Mouse (Mus musculus): Measurements from ENCODE around the gene 1700023F06Rik. TPM values are rescaled to one million over a fixed set of nuclear protein-coding genes. Genes with fewer than 3 reads are reported as not detected.

1700023F06Rik gene
- total and polyA plus RNA-seq, 3 experiments = not detected

DNA sequence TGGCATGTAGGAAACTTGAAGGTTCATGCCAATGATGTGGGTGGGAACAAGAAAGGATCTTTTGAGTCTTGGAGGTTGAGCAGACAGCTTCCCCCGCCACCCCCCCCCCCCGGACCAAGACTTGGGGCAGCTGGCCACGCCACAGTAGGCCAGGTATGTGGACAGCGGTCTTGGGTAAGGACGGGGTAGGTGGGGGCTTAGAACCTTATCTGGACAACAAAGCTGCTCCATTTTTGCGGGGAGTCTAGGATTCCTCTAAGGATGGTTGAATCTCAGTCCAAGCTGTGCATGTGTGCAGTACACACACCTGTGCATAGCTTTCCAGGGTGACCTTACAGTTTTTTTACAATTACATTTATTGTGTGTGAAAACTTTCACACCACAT lies 10.2 kb upstream of the 1700023F06Rik start:
- H3K9me3 ChIP-seq (replicated peaks; ENCODE audit: low read length) = peaks cover 5% of the 10 kb centered on the region
- peak overlapping the region in 1 of 3 experiments; percentile 56 for H3K4me3 ChIP-seq (replicated peaks in 1 of 3; ENCODE audit: low read depth in 2 of 3, low read length in 2 of 3, poor library complexity in 1 of 3)
- peaks cover 26 to 41% of the 10 kb centered on the region in 2 experiments for H3K36me3 ChIP-seq (replicated peaks in 1 of 2; ENCODE audit: control insufficient read depth in 1 of 2, insufficient read depth in 1 of 2, low read length in 1 of 2)
- no peak overlapping the region for H3K27ac ChIP-seq (ENCODE audit: insufficient read depth, low read depth)
- peak overlapping the region; percentile 37 for H3K4me2 ChIP-seq (ENCODE audit: insufficient read depth, low read depth, poor library complexity, severe bottlenecking)
- H3K9ac ChIP-seq (ENCODE audit: insufficient read depth, low read depth) = peak overlapping the region; percentile 15; the same call in 1 of the 2 replicates
- H3K79me2 ChIP-seq (replicated peaks; ENCODE audit: control insufficient read depth, extremely low read depth, insufficient read depth, poor library complexity, severe bottlenecking) = no peaks in the 10 kb centered on the region
- in situ Hi-C loops (cut with MboI; ENCODE audit: low pct_ligation_motif_present, low pct_unique_long_range_greater_than_20kb, low sequenced_read_pairs) = no loop called here
- peaks cover 0 to 5% of the 10 kb centered on the region in 2 experiments; a peak in 2 of 4 replicates for H3K4me1 ChIP-seq (ENCODE audit: control insufficient read depth in 1 of 2, insufficient read depth in 2 of 2)
- dilution Hi-C loops (cut with MboI; ENCODE audit: extremely low pct_ligation_motif_present, extremely low pct_unique_long_range_greater_than_20kb, low sequenced_read_pairs) = no loop called here
- DNase-seq (ENCODE audit: extremely low read depth) = no peak
- H3K27me3 ChIP-seq (replicated peaks) = no peaks in the 10 kb centered on the region
- TF ChIP-seq MAX (IDR thresholded peaks at IDR 0.05; ENCODE audit: low read length) = no peak
- no peak for TF ChIP-seq UBTF (IDR thresholded peaks at IDR 0.05; ENCODE audit: low read depth, low read length)
- TF ChIP-seq CHD1 (IDR thresholded peaks at IDR 0.05; ENCODE audit: low read depth, low read length) = no peak
- TF ChIP-seq CHD2 (IDR thresholded peaks at IDR 0.05; ENCODE audit: low read length) = no peak
- no peak for TF ChIP-seq SIN3A (IDR thresholded peaks at IDR 0.05; ENCODE audit: low read length)
- no peak for TF ChIP-seq JUND (conservative IDR thresholded peaks at IDR 0.05; ENCODE audit: low read depth, low read length)
- TF ChIP-seq ELF1 (IDR thresholded peaks at IDR 0.05; ENCODE audit: low read depth, low read length) = no peak
- no peak for TF ChIP-seq RAD21 (IDR thresholded peaks at IDR 0.05; ENCODE audit: low read depth, low read length)
- TF ChIP-seq SMC3 (IDR thresholded peaks at IDR 0.05; ENCODE audit: low read depth, low read length) = no peak
- no peak for TF ChIP-seq E2F4 (IDR thresholded peaks at IDR 0.05; ENCODE audit: insufficient replicate concordance, low read depth, low read length)
- TF ChIP-seq ZMIZ1 (IDR thresholded peaks at IDR 0.05; ENCODE audit: low read depth, low read length) = no peak
- no peak for TF ChIP-seq ETS1 (conservative IDR thresholded peaks at IDR 0.05; ENCODE audit: low read depth, low read length)
- no peak for TF ChIP-seq IRF4 (IDR thresholded peaks at IDR 0.05; ENCODE audit: low read depth, low read length)
- TF ChIP-seq GABPA (IDR thresholded peaks at IDR 0.05; ENCODE audit: insufficient replicate concordance, low read depth, low read length) = no peak
- no peak for TF ChIP-seq POLR2AphosphoS2 (IDR thresholded peaks at IDR 0.05; ENCODE audit: low read depth, low read length)
- no peak for TF ChIP-seq MAZ (IDR thresholded peaks at IDR 0.05; ENCODE audit: low read depth, low read length)
- no peak for TF ChIP-seq MYC (IDR thresholded peaks at IDR 0.05; ENCODE audit: low read depth, low read length)
- TF ChIP-seq ZNF384 (IDR thresholded peaks at IDR 0.05; ENCODE audit: low read depth, low read length) = no peak
- TF ChIP-seq USF1 (IDR thresholded peaks at IDR 0.05; ENCODE audit: low read depth, low read length) = no peak

DNA sequence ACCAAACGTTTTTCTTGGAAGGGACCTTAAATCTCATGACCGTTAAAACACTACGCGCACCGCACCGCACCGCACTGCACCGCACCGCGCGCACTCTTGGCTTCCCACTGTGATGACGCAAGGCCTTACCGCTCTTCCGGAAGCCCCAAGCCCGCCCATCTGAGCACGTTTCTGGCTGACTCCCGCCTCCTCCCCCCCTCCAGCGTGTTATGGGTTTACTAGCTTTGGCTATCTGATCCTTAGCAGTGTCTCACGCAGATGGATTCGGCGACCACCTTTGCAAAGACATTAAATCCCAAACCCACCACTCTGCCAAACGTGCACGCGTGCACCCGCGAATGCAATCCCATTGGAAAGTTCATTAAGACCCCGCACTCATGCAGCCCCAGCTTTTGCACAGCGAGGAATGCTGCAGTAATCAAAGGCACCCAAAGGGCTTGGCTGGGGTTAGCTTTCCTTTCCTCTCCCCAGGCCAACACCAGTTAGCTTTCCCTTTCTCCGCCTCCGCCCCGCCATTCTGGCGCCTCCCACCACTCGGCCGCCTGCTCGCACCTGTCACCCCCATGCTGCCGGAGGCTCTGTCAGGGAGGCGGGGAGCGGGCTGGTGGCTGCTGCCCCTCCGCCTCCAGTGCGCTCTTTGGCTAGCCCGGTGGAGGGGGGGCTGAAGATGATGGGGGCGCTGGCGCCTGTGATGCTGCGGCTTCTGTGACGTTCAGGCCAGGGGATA lies 9.6 kb upstream of the 1700023F06Rik start, which contains the start of gene Spata32:
Gene Spata32 (minus strand): TSS at position 643 of the 727 bp plus-strand sequence.
- H3K4me1 ChIP-seq (ENCODE audit: control insufficient read depth in 1 of 2, insufficient read depth in 2 of 2) = no peaks in the 10 kb centered on the region
- no peak within 1 kb of the TSS for H3K27ac ChIP-seq (ENCODE audit: insufficient read depth, low read depth)
- dilution Hi-C loops (cut with MboI; ENCODE audit: extremely low pct_ligation_motif_present, extremely low pct_unique_long_range_greater_than_20kb, low sequenced_read_pairs) (no loop called here), in situ Hi-C loops (cut with MboI; ENCODE audit: low pct_ligation_motif_present, low pct_unique_long_range_greater_than_20kb, low sequenced_read_pairs) (no loop called here)
- H3K9ac ChIP-seq (ENCODE audit: insufficient read depth, low read depth) = peak within 1 kb of the TSS; percentile 15
- H3K36me3 ChIP-seq (replicated peaks in 1 of 2; ENCODE audit: control insufficient read depth in 1 of 2, insufficient read depth in 1 of 2, low read length in 1 of 2) = peaks cover 25 to 37% of the 10 kb centered on the region in 2 experiments
- H3K27me3 ChIP-seq (replicated peaks) = no peaks in the 10 kb centered on the region
- peak within 1 kb of the TSS; percentile 33 to 56 (median 46) for H3K4me3 ChIP-seq (replicated peaks in 1 of 3; ENCODE audit: low read depth in 2 of 3, low read length in 2 of 3, poor library complexity in 1 of 3)
- peak; percentile 25 for DNase-seq (ENCODE audit: extremely low read depth)
- peak within 1 kb of the TSS; percentile 37 for H3K4me2 ChIP-seq (ENCODE audit: insufficient read depth, low read depth, poor library complexity, severe bottlenecking)
- H3K9me3 ChIP-seq (replicated peaks; ENCODE audit: low read length) = peaks cover 10% of the 10 kb centered on the region
- H3K79me2 ChIP-seq (replicated peaks; ENCODE audit: control insufficient read depth, extremely low read depth, insufficient read depth, poor library complexity, severe bottlenecking) = no peaks in the 10 kb centered on the region
- TF ChIP-seq NRF1 (IDR thresholded peaks at IDR 0.05; ENCODE audit: low read depth, low read length) = peak; percentile 50; the same call in 1 of the 2 replicates
- TF ChIP-seq ZNF384 (IDR thresholded peaks at IDR 0.05; ENCODE audit: low read depth, low read length) = no peak
- TF ChIP-seq JUND (conservative IDR thresholded peaks at IDR 0.05; ENCODE audit: low read depth, low read length) = no peak
- TF ChIP-seq MAFK (IDR thresholded peaks at IDR 0.05; ENCODE audit: insufficient replicate concordance, low read length) = no peak
- TF ChIP-seq E2F4 (IDR thresholded peaks at IDR 0.05; ENCODE audit: insufficient replicate concordance, low read depth, low read length) = no peak
- TF ChIP-seq CHD2 (IDR thresholded peaks at IDR 0.05; ENCODE audit: low read length) = no peak
- no peak for TF ChIP-seq PAX5 (IDR thresholded peaks at IDR 0.05; ENCODE audit: low read length)
- peak; percentile 42; the same call in 1 of the 2 replicates for TF ChIP-seq ETS1 (conservative IDR thresholded peaks at IDR 0.05; ENCODE audit: low read depth, low read length)
- TF ChIP-seq NELFE (IDR thresholded peaks at IDR 0.05; ENCODE audit: low read depth, low read length) = peak; percentile 66; the same call in 1 of the 2 replicates
- TF ChIP-seq MAZ (IDR thresholded peaks at IDR 0.05; ENCODE audit: low read depth, low read length) = peak; percentile 78
- no peak for TF ChIP-seq USF1 (IDR thresholded peaks at IDR 0.05; ENCODE audit: low read depth, low read length)
- TF ChIP-seq SMC3 (IDR thresholded peaks at IDR 0.05; ENCODE audit: low read depth, low read length) = peak; percentile 6
- no peak for TF ChIP-seq JUN (IDR thresholded peaks at IDR 0.05; ENCODE audit: insufficient read depth, low read depth, low read length)
- TF ChIP-seq UBTF (IDR thresholded peaks at IDR 0.05; ENCODE audit: low read depth, low read length) = no peak
- peak; percentile 62 for TF ChIP-seq SIN3A (IDR thresholded peaks at IDR 0.05; ENCODE audit: low read length)
- TF ChIP-seq RCOR1 (conservative IDR thresholded peaks at IDR 0.05; ENCODE audit: low read depth, low read length) = 0 out of 2 replicates have a peak, but pooled peaks have one; percentile 39
- TF ChIP-seq TBP (conservative IDR thresholded peaks at IDR 0.05; ENCODE audit: low read depth, low read length) = no peak
- peak; percentile 32; the same call in 1 of the 2 replicates for TF ChIP-seq MEF2A (IDR thresholded peaks at IDR 0.05; ENCODE audit: borderline replicate concordance, low read depth, low read length)
- TF ChIP-seq POLR2AphosphoS2 (IDR thresholded peaks at IDR 0.05; ENCODE audit: low read depth, low read length) = 0 out of 2 replicates have a peak, but pooled peaks have one; percentile 41
- peak; percentile 83 for TF ChIP-seq ELF1 (IDR thresholded peaks at IDR 0.05; ENCODE audit: low read depth, low read length)
- TF ChIP-seq TCF12 (IDR thresholded peaks at IDR 0.05; ENCODE audit: low read depth, low read length) = peak; percentile 64

Data from CH12.LX (cell line).